Mouse (Mus musculus): Measurements from ENCODE around the gene Gm5891.
"Not testable (repeated sequence)": the region's sequence is repeated elsewhere in the genome, so short reads cannot be mapped to it uniquely, and the experiment has no call there.

Gene Gm5891

DNA sequence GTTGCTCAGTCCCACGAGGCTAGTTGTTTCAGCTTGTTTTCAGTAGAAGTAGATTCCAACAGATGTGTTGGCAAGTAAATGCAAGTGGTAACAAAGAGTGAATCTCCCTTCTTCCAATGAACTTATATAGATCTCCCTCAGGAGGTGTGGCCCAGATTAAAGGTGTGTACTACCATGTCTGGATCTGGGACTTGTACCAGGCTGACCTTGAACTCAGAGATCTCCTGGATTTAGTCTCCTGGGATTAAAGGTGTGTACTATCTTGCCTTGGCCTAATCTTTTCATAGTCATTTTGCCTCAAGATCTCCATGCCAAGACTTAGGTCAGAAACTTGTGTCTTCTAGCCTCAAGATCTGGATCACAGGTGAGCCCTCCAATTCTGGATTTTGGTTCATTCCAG, at the start of gene Gm5891:
Gene Gm5891 (minus strand): TSS at position 101 of the 400 bp plus-strand sequence.
- not testable (repeated sequence) for DNase-seq (ENCODE audit: low spot score in 2 of 2)

Data from natural killer cell, adult 2 months (primary cell).